ENCODE assay signal across 16 mouse cellular contexts in genomic region chr4:86325411-86325810, GRCm38 (mm10).
A peak's percentile ranks its signal among the peaks of the same experiment; 100 is the strongest.
DNase-seq lines count a peak whose midpoint lies in the region; ATAC-seq and TF ChIP-seq lines count a peak whose summit lies in the region.
"Had no signal": no experiment of that assay in that cellular context is flagged by ENCODE, and none has a peak within 500 bp of the region (broad histone marks: within the 10 kb centered on the region; RNA-seq: fewer than 3 reads in every experiment).

No protein-coding gene starts in this region.

- no peak for TF ChIP-seq EP300 in heart, postnatal 0 days (IDR thresholded peaks at IDR 0.05; ENCODE audit: low read depth)

- no peaks in the 10 kb centered on the region for H3K36me3 ChIP-seq in forebrain, embryonic 13.5 days (ENCODE audit: poor library complexity, severe bottlenecking)
- H3K36me3 ChIP-seq in forebrain, embryonic 16.5 days (ENCODE audit: control insufficient read depth, insufficient read depth) = no peaks in the 10 kb centered on the region
- H3K36me3 ChIP-seq in heart, postnatal 0 days (replicated peaks; ENCODE audit: control insufficient read depth, insufficient read depth, low read length) = no peaks in the 10 kb centered on the region
- no peaks in the 10 kb centered on the region for H3K36me3 ChIP-seq in midbrain, embryonic 14.5 days (ENCODE audit: control insufficient read depth, insufficient read depth, low read length)
- H3K36me3 ChIP-seq in midbrain, embryonic 13.5 days = no peaks in the 10 kb centered on the region
- no peaks in the 10 kb centered on the region for H3K36me3 ChIP-seq in stomach, embryonic 15.5 days
- H3K36me3 ChIP-seq: hindbrain, embryonic 10.5 days; neural tube, embryonic 13.5 days had no signal

- H3K27me3 ChIP-seq in forebrain, embryonic 13.5 days = no peaks in the 10 kb centered on the region
- no peaks in the 10 kb centered on the region for H3K27me3 ChIP-seq in forebrain, embryonic 16.5 days (replicated peaks; ENCODE audit: control insufficient read depth, insufficient read depth, low read length)
- no peaks in the 10 kb centered on the region for H3K27me3 ChIP-seq in heart, postnatal 0 days (ENCODE audit: control insufficient read depth, insufficient read depth, low read length)
- no peaks in the 10 kb centered on the region for H3K27me3 ChIP-seq in midbrain, embryonic 14.5 days (ENCODE audit: control insufficient read depth, insufficient read depth, low read length)
- no peaks in the 10 kb centered on the region for H3K27me3 ChIP-seq in midbrain, embryonic 13.5 days
- H3K27me3 ChIP-seq in stomach, embryonic 15.5 days (replicated peaks) = no peaks in the 10 kb centered on the region
- H3K27me3 ChIP-seq: neural tube, embryonic 13.5 days had no signal

- no peak for TF ChIP-seq CTCF in heart, postnatal 0 days (IDR thresholded peaks at IDR 0.05; ENCODE audit: low read depth)

- ATAC-seq in forebrain, embryonic 13.5 days = 0 out of 2 replicates have a peak, but pooled peaks have one; percentile 27
- ATAC-seq in forebrain, embryonic 16.5 days = no peak
- ATAC-seq in heart, postnatal 0 days (ENCODE audit: insufficient read depth, low read depth) = no peak
- ATAC-seq in midbrain, embryonic 14.5 days (ENCODE audit: low FRiP score, low TSS enrichment) = no peak
- no peak for ATAC-seq in midbrain, embryonic 13.5 days
- ATAC-seq in stomach, embryonic 15.5 days (ENCODE audit: insufficient read depth, low FRiP score, low read depth) = no peak

- no peaks in the 10 kb centered on the region for H3K9me3 ChIP-seq in forebrain, embryonic 13.5 days (replicated peaks)
- no peaks in the 10 kb centered on the region for H3K9me3 ChIP-seq in forebrain, embryonic 16.5 days (ENCODE audit: control insufficient read depth, low read length)
- H3K9me3 ChIP-seq in heart, postnatal 0 days (replicated peaks; ENCODE audit: control insufficient read depth, low read length) = no peaks in the 10 kb centered on the region
- H3K9me3 ChIP-seq in midbrain, embryonic 14.5 days (ENCODE audit: control insufficient read depth, low read length) = no peaks in the 10 kb centered on the region
- no peaks in the 10 kb centered on the region for H3K9me3 ChIP-seq in midbrain, embryonic 13.5 days
- H3K9me3 ChIP-seq in stomach, embryonic 15.5 days = no peaks in the 10 kb centered on the region
- H3K9me3 ChIP-seq: hindbrain, embryonic 10.5 days; neural tube, embryonic 13.5 days had no signal

- H3K27ac ChIP-seq in forebrain, embryonic 13.5 days = no peak overlapping the region
- no peak overlapping the region for H3K27ac ChIP-seq in forebrain, embryonic 16.5 days (ENCODE audit: low read length)
- H3K27ac ChIP-seq in heart, postnatal 0 days (ENCODE audit: low read depth) = peak overlapping the region; percentile 31; the same call in 1 of the 2 replicates
- no peak overlapping the region for H3K27ac ChIP-seq in midbrain, embryonic 14.5 days (replicated peaks; ENCODE audit: low read depth, low read length)
- H3K27ac ChIP-seq in midbrain, embryonic 13.5 days = no peak overlapping the region
- peak overlapping the region; percentile 9; the same call in 1 of the 2 replicates for H3K27ac ChIP-seq in stomach, embryonic 15.5 days
- H3K27ac ChIP-seq: liver, embryonic 14.5 days; neural tube, embryonic 13.5 days had no signal

- peaks cover 11% of the 10 kb centered on the region; the same call in 1 of the 2 replicates for H3K4me1 ChIP-seq in forebrain, embryonic 13.5 days
- no peaks in the 10 kb centered on the region for H3K4me1 ChIP-seq in forebrain, embryonic 16.5 days (replicated peaks; ENCODE audit: control insufficient read depth, insufficient read depth, low read length)
- H3K4me1 ChIP-seq in heart, postnatal 0 days (ENCODE audit: control insufficient read depth, insufficient read depth) = peaks cover 16% of the 10 kb centered on the region; the same call in 1 of the 2 replicates
- H3K4me1 ChIP-seq in midbrain, embryonic 14.5 days (ENCODE audit: control insufficient read depth, insufficient read depth, low read length) = peaks cover 5% of the 10 kb centered on the region; the same call in 1 of the 2 replicates
- H3K4me1 ChIP-seq in midbrain, embryonic 13.5 days (replicated peaks) = 0 out of 2 replicates have a peak, but pooled peaks cover 3% of the 10 kb centered on the region
- H3K4me1 ChIP-seq in stomach, embryonic 15.5 days = no peaks in the 10 kb centered on the region; the same call in 1 of the 2 replicates

- no peak for DNase-seq in heart, postnatal 0 days (ENCODE audit: low spot score)
- no peak for DNase-seq in heart, adult 8-10 months (ENCODE audit: low spot score)
- peak; percentile 37 for DNase-seq in midbrain, embryonic 14.5 days
- DNase-seq in layer of hippocampus, adult 11-12 months (ENCODE audit: low spot score) = no peak
- DNase-seq: cerebellum, adult 9-11 months; kidney, adult 8-10 months; lung, postnatal 36 days; right cerebral cortex, adult 18-20 months had no signal

- no peak overlapping the region for H3K9ac ChIP-seq in forebrain, embryonic 13.5 days
- H3K9ac ChIP-seq in forebrain, embryonic 16.5 days (replicated peaks; ENCODE audit: low read depth, low read length) = no peak overlapping the region
- no peak overlapping the region for H3K9ac ChIP-seq in heart, postnatal 0 days (replicated peaks; ENCODE audit: low read depth, low read length)
- no peak overlapping the region for H3K9ac ChIP-seq in midbrain, embryonic 14.5 days (replicated peaks; ENCODE audit: low read length)
- H3K9ac ChIP-seq in midbrain, embryonic 13.5 days (replicated peaks) = no peak overlapping the region
- no peak overlapping the region for H3K9ac ChIP-seq in stomach, embryonic 15.5 days
- H3K9ac ChIP-seq: liver, embryonic 14.5 days; neural tube, embryonic 13.5 days had no signal

- H3K4me2 ChIP-seq in forebrain, embryonic 13.5 days = no peak overlapping the region
- no peak overlapping the region for H3K4me2 ChIP-seq in forebrain, embryonic 16.5 days (ENCODE audit: low read length)
- no peak overlapping the region for H3K4me2 ChIP-seq in heart, postnatal 0 days (ENCODE audit: low read depth, low read length)
- H3K4me2 ChIP-seq in midbrain, embryonic 14.5 days (ENCODE audit: low read length) = no peak overlapping the region
- no peak overlapping the region for H3K4me2 ChIP-seq in midbrain, embryonic 13.5 days (replicated peaks)
- H3K4me2 ChIP-seq in stomach, embryonic 15.5 days = no peak overlapping the region
- H3K4me2 ChIP-seq: neural tube, embryonic 13.5 days had no signal

- H3K4me3 ChIP-seq in forebrain, embryonic 13.5 days = no peak overlapping the region
- H3K4me3 ChIP-seq in forebrain, embryonic 16.5 days (replicated peaks; ENCODE audit: low read length) = no peak overlapping the region
- no peak overlapping the region for H3K4me3 ChIP-seq in heart, postnatal 0 days (ENCODE audit: low read depth, low read length)
- H3K4me3 ChIP-seq in midbrain, embryonic 14.5 days (replicated peaks; ENCODE audit: low read depth, low read length) = no peak overlapping the region
- no peak overlapping the region for H3K4me3 ChIP-seq in midbrain, embryonic 13.5 days (replicated peaks)
- no peak overlapping the region for H3K4me3 ChIP-seq in stomach, embryonic 15.5 days (replicated peaks)
- H3K4me3 ChIP-seq: erythroblast, embryonic 14.5 days; hindbrain, embryonic 10.5 days; neural tube, embryonic 13.5 days had no signal

- 53% methylated on average over 2 of the region's 2 CpGs for WGBS in forebrain, embryonic 13.5 days
- WGBS in forebrain, embryonic 16.5 days = 40% methylated on average over 2 of the region's 2 CpGs
- WGBS in heart, postnatal 0 days = 55% methylated on average over 2 of the region's 2 CpGs
- WGBS in midbrain, embryonic 14.5 days = 68% methylated on average over 2 of the region's 2 CpGs
- WGBS in midbrain, embryonic 13.5 days = 61% methylated on average over 2 of the region's 2 CpGs
- WGBS in stomach, embryonic 15.5 days = 14% methylated on average over 2 of the region's 2 CpGs

Comparison
In these comparisons a context has a peak if more than half of its experiments do, and no peak if none do; other contexts are left out.
1. H3K27ac ChIP-seq: peak in heart, postnatal 0 days (single experiment) and stomach, embryonic 15.5 days (single experiment); none in forebrain, embryonic 13.5 days (single experiment), forebrain, embryonic 16.5 days (single experiment), midbrain, embryonic 14.5 days (single experiment) and midbrain, embryonic 13.5 days (single experiment).